ENCODE assay signal across 8 mouse cellular contexts in genomic region chr6:38875258-38876070, GRCm38 (mm10). TPM values are rescaled to one million over a fixed set of nuclear protein-coding genes. Genes with fewer than 3 reads are reported as not detected.
A peak's percentile ranks its signal among the peaks of the same experiment; 100 is the strongest.
DNase-seq lines count a peak whose midpoint lies in the region; ATAC-seq and TF ChIP-seq lines count a peak whose summit lies in the region.

Tbxas1 (plus strand) TSS chr6:38875404.

- peak within 1 kb of the TSS; percentile 96 for H3K9ac ChIP-seq in liver, adult 2 months (ENCODE audit: low read depth, low read length)
- H3K9ac ChIP-seq in stomach, embryonic 15.5 days: peak within 1 kb of the TSS; percentile 99

- H3K4me3 ChIP-seq in liver, adult 2 months (ENCODE audit: insufficient read depth, low read depth, low read length): peak within 1 kb of the TSS; percentile 82
- H3K4me3 ChIP-seq in myocyte: peak within 1 kb of the TSS; percentile 84
- H3K4me3 ChIP-seq in stomach, embryonic 15.5 days (replicated peaks): peak within 1 kb of the TSS; percentile 99

- WGBS in liver, adult 2 months: 4% methylated on average over 47 of the region's 77 CpGs
- WGBS in stomach, embryonic 15.5 days: under 1% methylated on average over 58 of the region's 77 CpGs

- H3ac ChIP-seq in myocyte (ENCODE audit: control insufficient read depth, insufficient read length): peak within 1 kb of the TSS; percentile 95

- DNase-seq in ovary, postnatal 10 days (ENCODE audit: low spot score): peak; percentile 38
- no peak for DNase-seq in ovary, adult 18-20 months (ENCODE audit: low spot score)
- DNase-seq in embryo, embryonic 11.5 days (ENCODE audit: low read depth, low spot score): peak; percentile 26
- DNase-seq in kidney, adult 8-10 months: peak; percentile 31
- no peak for DNase-seq in liver, adult 2 months (ENCODE audit: extremely low read depth, low read depth, low spot score)

- H3K27me3 ChIP-seq in liver, adult 2 months (ENCODE audit: control insufficient read depth, insufficient read depth, low read length): no peaks in the 10 kb centered on the region
- H3K27me3 ChIP-seq in myocyte (ENCODE audit: control insufficient read depth, insufficient read depth, insufficient read length): no peaks in the 10 kb centered on the region
- H3K27me3 ChIP-seq in stomach, embryonic 15.5 days (replicated peaks): no peaks in the 10 kb centered on the region

- peaks cover 20% of the 10 kb centered on the region for H3K4me1 ChIP-seq in liver, adult 2 months (ENCODE audit: control insufficient read depth, insufficient read depth, low read length)
- peaks cover 22% of the 10 kb centered on the region for H3K4me1 ChIP-seq in stomach, embryonic 15.5 days

- peaks cover 10% of the 10 kb centered on the region; the same call in 1 of the 2 replicates for H3K79me2 ChIP-seq in liver, adult 2 months (ENCODE audit: control insufficient read depth, insufficient read depth, low read length)
- peaks cover 40% of the 10 kb centered on the region for H3K79me2 ChIP-seq in myocyte (ENCODE audit: control insufficient read depth, insufficient read depth)

- ATAC-seq in granulocyte monocyte progenitor cell, adult 5-6 weeks (replicated peaks; ENCODE audit: poor library complexity, severe bottlenecking): 0 out of 2 replicates have a peak, but pooled peaks have one; percentile 13
- ATAC-seq in stomach, embryonic 15.5 days (ENCODE audit: insufficient read depth, low FRiP score, low read depth): peak; percentile 42; the same call in 1 of the 2 replicates

- TF ChIP-seq POLR2A in liver, adult 2 months (IDR thresholded peaks at IDR 0.05; ENCODE audit: extremely low read depth, insufficient read depth, low read length): no peak
- peak; percentile 55 for TF ChIP-seq POLR2A in myocyte (IDR thresholded peaks at IDR 0.05; ENCODE audit: insufficient read length, low read depth)

- no peaks in the 10 kb centered on the region for H3K9me3 ChIP-seq in stomach, embryonic 15.5 days

- no peak for TF ChIP-seq CTCF in liver, adult 2 months (IDR thresholded peaks at IDR 0.05; ENCODE audit: low read depth, low read length)

- peak within 1 kb of the TSS; percentile 83 for H3K27ac ChIP-seq in liver, adult 2 months (replicated peaks; ENCODE audit: insufficient read depth, low read depth, low read length)
- peak within 1 kb of the TSS; percentile 97 for H3K27ac ChIP-seq in stomach, embryonic 15.5 days

- H3K4me2 ChIP-seq in myocyte (ENCODE audit: low read depth): peak within 1 kb of the TSS; percentile 87
- H3K4me2 ChIP-seq in stomach, embryonic 15.5 days: peak within 1 kb of the TSS; percentile 68

- H3K36me3 ChIP-seq in liver, adult 2 months (ENCODE audit: control insufficient read depth, insufficient read depth, low read length): no peaks in the 10 kb centered on the region
- H3K36me3 ChIP-seq in myocyte (ENCODE audit: control insufficient read depth, insufficient read depth): no peaks in the 10 kb centered on the region
- 0 out of 2 replicates have a peak, but pooled peaks cover under 1% of the 10 kb centered on the region for H3K36me3 ChIP-seq in stomach, embryonic 15.5 days

TF ChIP-seq in myocyte, 11 proteins besides CTCF, POLR2A, EP300 and RAD21:
- TF ChIP-seq CEBPB (IDR thresholded peaks at IDR 0.05; ENCODE audit: insufficient read depth, poor library complexity, severe bottlenecking) (no peak), MYOD1 (IDR thresholded peaks at IDR 0.05; ENCODE audit: control insufficient read depth in 1 of 3, insufficient read length in 2 of 3, low read depth in 2 of 3) (no peak), SRF (IDR thresholded peaks at IDR 0.05; ENCODE audit: control insufficient read depth, insufficient read length, low read depth) (no peak), REST (IDR thresholded peaks at IDR 0.05; ENCODE audit: insufficient read depth, insufficient read length) (no peak), MAX (IDR thresholded peaks at IDR 0.05; ENCODE audit: low read depth) (no peak), POLR2AphosphoS2 (IDR thresholded peaks at IDR 0.05; ENCODE audit: insufficient read length, low read depth) (no peak), USF1 (IDR thresholded peaks at IDR 0.05; ENCODE audit: low read depth) (no peak), E2F4 (IDR thresholded peaks at IDR 0.05; ENCODE audit: insufficient read depth) (no peak)

RNA-seq across cellular contexts. Expression of gene Tbxas1, which starts in this region (rescaled TPM):
- total RNA-seq in granulocyte monocyte progenitor cell, adult 5-6 weeks (2014; fragmentation: Nextera tagmentation): 12.4 and 26.0 TPM in 2 replicates
- total RNA-seq in granulocyte monocyte progenitor cell, adult 5-6 weeks (2017): 15.0 and 15.4 TPM in 2 replicates
- total RNA-seq in liver, adult 2 months (2014; rRNA removed): 3.5 and 4.9 TPM in 2 replicates
- polyA plus RNA-seq in liver, adult 2 months (2012; rRNA removed): 0.61 and 1.1 TPM in 2 replicates
- polyA plus RNA-seq in myocyte (2012; fragmentation: generic; extraction: Trizol): not detected
- 3.4 and 3.5 TPM in 2 replicates for polyA plus RNA-seq in stomach, embryonic 15.5 days (2015; fragmentation: Nextera tagmentation; extraction: Ambion mirVana)

Comparison
In these comparisons a context has a peak if more than half of its experiments do, and no peak if none do; other contexts are left out.
1. DNase-seq: peak in ovary, postnatal 10 days (single experiment), embryo, embryonic 11.5 days (single experiment) and kidney, adult 8-10 months (2 of 2); none in ovary, adult 18-20 months (single experiment) and liver, adult 2 months (single experiment).
2. Peak in every context shown above with its lines, with median percentiles within 50 percentile points of each other: H3K4me3 ChIP-seq.